Mouse (Mus musculus): ENCODE results near the gene Vamp5.

- peak; percentile 55 to 81; a peak in 3 of 4 replicates for TF ChIP-seq CTCF (conservative IDR thresholded peaks at IDR 0.05 in 1 of 2, IDR thresholded peaks at IDR 0.05 in 1 of 2; ENCODE audit: low read depth in 2 of 2, low read length in 2 of 2)
- no peak for TF ChIP-seq POLR2A (IDR thresholded peaks at IDR 0.05; ENCODE audit: low read depth, low read length)
- TF ChIP-seq MAZ (IDR thresholded peaks at IDR 0.05; ENCODE audit: low read depth, low read length), result no peak
- no peak; the same call in none of the 2 replicates for TF ChIP-seq RAD21 (IDR thresholded peaks at IDR 0.05; ENCODE audit: low read depth, low read length)
- TF ChIP-seq TBP (conservative IDR thresholded peaks at IDR 0.05; ENCODE audit: low read depth, low read length), result no peak
- no peak for TF ChIP-seq NELFE (IDR thresholded peaks at IDR 0.05; ENCODE audit: low read depth, low read length)
- no peak for TF ChIP-seq ETS1 (conservative IDR thresholded peaks at IDR 0.05; ENCODE audit: low read depth, low read length)
- TF ChIP-seq ZC3H11A (IDR thresholded peaks at IDR 0.05; ENCODE audit: low read depth, low read length), result no peak
Observed at GRCm38 (mm10) chr6:72409567-72409966, 29.3 kb upstream of the Vamp5 start.
